Mouse (Mus musculus) kidney, postnatal 36 days (tissue): ENCODE measurements at regions not wholly inside any gene's neighbourhood (a gene's known extent, or its start where the extent isn't known, plus 50 kb on each side); places are given as distances from the start of the nearest gene placed in this dataset.

Experiments
- DNase-seq, 2 experiments: peaks; one replicate each; pipeline ENCODE4 v3.0.0; 2021 to 2022; ENCODE audit warnings: mixed read lengths in 2 of 2

DNA sequence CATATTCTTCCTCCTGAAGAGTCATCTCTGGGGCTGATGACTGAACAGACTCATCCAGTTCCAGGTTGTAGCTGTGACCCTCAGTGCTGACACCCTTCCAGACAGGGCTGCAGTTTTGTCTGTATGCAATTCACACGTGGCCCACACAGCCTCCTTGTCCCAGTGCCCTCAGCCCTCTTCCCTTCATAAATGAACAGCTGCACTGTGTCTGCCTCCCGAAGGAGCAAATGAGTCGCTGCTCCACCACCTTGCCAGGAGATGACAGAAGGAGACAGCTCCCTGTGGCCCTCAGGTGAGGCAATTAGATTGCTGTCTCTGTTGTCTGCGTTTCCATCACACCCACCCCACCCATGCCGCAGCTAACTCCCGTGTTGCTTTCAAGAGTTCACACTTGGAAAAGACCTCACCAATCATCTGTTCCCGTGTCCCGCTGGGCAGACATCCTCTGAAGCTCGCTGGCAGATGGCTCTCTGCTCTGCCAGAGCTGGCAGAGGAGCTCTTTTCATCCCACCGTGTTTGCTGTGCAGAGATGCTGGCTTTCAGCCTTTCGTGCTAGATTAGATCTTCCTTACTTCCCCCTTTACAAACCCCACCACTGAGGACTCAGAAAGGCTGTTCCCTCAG is 135.5 kb upstream of the Slc35f3 start:
- DNase-seq, result no peak

DNA sequence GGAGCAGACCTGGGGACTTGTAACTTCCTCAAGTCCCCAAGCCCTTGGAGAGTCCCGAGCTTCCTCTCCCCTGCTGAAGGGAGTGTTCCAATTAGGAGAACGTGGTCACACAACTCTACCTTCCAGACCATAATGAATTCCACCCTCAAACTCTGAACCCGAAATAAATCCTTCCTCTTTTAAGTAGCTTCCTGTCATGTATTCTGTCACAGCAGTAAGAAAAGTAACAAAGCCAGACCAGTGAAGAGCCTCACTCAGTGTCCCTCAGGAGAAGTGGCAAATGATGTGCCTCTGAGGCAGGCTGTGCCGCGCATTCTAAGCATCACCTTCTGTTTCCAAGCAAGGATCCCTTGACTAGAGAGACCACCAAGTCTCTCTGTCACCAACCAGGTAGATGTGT is 134.4 kb upstream of the Slc35f3 start:
- no peak for DNase-seq

DNA sequence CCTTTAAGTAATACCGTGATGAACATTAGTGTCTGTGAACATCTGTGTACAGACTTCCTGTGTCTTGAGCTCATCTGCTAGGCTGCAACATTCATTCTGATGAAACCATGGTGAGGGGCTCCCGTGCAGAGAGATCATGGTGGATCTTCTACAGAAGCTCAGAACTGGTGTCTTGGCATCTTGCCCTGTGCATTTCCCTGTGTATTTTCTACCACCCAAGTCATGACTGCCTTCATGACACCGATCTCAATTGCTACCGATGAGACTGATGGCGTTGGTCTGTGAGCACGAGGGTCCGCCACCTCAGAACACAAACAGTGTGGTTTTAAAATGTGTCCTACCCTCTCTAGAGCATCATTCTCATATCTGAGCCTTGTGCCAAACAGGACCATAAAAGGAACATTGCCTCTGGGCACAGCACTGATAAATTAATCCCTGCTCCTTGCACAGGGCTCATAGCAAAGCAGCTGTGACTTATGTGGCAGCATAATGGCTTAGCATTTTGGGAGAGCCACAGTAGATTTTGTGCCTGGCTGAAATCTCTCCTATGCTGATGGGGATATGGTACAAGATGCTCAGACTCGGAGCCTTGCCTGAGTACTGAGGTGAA is 132.8 kb upstream of the Slc35f3 start:
- DNase-seq, result no peak

DNA sequence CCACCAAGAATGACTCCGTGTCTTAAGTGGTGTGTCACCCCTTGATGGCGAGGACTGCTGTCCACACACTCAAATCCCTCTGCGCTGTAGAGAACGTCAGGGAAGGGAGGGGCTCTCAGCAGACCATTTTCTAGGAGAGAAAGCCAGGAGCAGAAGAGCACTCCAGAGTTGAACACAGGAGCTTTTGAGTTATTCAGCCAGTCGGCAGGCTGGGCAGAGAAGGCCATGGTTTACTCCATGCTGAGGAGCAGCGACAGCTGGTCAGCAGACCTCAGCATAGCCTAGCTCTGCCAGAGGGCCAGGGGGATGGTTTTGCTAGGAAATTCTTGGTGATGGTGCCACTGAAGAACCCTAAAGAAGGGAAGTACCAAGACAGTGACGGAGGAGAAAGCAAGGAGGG is 132.0 kb upstream of the Slc35f3 start:
- DNase-seq, result no peak

DNA sequence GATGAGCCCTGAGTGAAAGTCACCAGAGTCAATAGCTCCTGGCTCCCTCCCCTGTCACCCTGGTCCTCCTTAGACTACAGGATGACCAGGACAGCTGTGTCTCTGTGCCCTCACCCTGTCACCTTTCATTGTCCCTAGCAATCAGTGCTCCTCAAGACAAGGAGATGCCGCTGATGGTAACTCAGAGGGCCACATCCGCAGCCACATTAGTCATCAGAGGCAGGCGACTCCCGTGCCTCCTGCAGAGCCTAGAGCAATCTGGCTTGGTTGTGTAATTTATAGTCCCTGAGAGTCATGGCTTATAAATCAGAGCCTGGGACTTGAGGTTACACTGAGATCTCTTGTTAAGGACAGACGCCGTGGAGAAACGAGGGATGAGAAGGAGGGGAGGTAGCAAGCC is 123.9 kb upstream of the Slc35f3 start:
- no peak for DNase-seq

DNA sequence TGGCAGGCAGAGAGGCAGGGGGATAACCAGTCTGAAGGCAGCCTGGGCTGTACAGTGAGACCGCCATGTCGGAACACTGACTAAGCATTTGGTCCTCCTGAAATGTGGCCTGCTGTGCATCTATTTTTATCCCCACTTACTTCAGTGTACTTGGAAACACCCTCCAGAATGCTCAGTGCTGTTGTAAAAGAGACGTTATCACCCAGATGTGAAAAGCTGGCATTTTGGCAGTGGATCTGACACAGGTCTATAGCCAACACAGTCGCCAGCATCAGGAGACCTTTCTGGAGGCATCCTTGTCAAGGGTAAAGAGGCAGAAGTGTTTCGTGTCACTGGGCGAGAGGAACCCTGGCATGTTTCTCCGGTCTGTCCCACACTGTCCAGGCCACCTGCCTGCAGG is 122.1 kb upstream of the Slc35f3 start:
- DNase-seq, result no peak

DNA sequence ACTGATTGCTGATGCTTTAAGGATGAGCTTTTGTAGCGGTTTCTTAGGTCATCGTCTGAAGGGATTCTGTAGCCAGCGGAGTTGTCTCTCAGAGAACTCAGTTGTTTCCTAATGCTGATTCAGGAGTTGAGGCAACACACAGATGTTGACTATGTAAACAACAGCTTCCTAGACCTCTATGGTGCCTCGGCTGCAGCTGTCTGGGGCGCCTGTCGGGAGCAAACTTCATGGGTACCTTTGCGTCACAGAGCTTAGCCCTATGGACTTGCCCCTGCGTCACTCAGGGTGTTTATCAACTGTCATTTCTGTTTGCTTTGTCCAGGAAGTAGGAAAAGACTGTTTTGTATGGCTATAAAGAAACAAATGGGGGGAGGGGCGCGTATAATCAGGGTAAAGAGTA is 120.5 kb upstream of the Slc35f3 start:
- no peak for DNase-seq

GRCm38 (mm10) chr8:126188741-126189285 is 109.5 kb upstream of the Slc35f3 start:
- DNase-seq, result no peak

DNA sequence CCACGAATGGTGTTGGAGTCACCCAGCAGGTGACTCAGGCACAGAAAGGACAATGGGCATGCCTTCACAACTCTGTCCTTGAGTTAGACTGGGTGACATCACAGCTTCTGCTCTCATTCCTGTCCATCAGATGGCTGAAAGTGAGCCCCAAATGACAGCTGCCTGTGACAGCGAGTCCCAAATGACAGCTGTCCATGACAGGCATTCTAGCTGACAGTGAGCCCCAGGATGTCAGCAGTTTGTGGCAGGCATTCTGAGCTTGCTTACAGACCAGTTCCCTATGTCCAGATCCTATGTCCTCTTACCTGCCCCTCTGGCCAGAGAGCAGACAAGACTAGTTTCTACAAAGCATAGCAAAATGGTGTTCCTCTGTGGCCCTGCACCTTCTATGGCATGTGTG is 102.7 kb upstream of the Slc35f3 start:
- DNase-seq, result no peak

DNA sequence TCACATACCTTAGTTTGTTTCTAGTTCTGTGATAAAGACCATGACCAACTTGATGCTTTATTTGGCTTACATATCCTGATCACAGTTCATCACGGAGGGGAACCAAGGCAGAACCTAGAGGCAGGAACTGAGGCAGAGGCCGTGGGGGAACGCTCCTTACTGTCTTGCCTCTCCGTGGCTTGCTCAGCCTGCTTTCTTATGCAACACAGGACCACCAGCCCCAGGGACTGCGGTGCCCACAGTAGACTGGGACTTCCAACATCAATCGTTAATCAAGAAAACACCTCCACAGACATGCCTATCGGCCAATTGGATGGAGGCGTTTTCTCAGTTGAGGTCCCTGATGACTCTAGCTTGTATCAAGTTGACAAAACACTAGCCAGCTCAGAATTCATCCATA is 87.8 kb upstream of the Slc35f3 start:
- DNase-seq, result no peak

- DNase-seq, result no peak
Observed at GRCm38 (mm10) chr8:126212802-126213201, 85.6 kb upstream of the Slc35f3 start.

GRCm38 (mm10) chr8:126214571-126214970 is 83.8 kb upstream of the Slc35f3 start:
- DNase-seq, result no peak

DNA sequence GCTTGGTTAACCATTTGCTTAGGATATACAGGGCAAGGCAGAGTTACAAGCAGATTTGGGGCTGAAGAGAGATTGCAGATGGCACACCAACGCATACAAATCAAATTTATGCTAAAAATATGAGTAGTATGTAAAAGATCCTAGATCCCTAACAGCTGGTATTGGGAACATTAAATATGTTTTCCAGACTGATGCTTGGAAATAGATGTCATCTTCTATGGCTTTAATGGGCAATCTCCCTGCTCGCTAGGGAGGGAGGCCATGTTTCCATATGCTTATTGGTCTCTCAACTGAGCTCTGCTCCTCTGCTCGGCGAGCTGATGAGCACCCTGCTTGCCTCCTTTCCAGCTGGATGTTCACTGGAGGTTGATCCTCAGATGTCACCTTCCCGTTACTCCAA is 82.0 kb upstream of the Slc35f3 start:
- DNase-seq, result no peak

DNA sequence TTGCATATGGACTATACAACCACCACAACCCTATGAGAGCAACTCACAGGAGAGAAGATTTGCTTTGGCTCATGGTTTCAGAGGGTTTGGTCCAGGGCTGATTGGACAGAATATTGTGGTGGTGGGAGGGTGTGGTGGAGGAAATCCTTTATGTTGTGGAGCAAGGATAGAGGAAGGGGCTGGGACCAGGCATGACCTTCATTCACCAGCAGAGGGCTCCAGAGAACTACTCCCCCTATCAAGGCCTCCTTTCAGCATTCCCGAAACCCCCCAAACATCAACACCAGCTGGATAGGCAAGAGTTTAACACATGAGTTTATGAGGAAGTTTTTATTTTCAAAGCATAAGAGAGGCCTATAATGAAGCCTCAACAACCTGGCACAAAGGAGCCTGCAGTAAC is 76.7 kb upstream of the Slc35f3 start:
- DNase-seq, result peak in 1 of 2 experiments; percentile 10

DNA sequence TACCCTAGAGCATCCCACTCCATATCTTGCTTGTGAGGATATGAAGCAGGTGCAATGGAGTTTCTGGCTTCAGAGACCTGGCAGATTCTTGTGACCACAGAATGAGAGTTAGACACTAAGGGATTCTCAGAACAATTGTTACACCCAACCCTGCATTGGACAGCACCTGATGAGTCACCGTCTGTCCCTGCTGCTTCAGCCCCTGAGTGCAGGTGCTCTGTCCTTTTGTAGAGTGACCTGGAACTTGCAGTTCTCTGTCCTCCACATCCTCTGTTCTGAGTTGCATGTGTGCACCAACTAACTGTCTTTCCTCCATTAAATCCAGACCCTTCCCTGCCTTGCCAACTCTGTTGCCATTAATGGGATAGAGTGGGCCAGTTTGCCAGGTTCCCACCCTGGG is 66.6 kb upstream of the Slc35f3 start:
- no peak for DNase-seq

DNA sequence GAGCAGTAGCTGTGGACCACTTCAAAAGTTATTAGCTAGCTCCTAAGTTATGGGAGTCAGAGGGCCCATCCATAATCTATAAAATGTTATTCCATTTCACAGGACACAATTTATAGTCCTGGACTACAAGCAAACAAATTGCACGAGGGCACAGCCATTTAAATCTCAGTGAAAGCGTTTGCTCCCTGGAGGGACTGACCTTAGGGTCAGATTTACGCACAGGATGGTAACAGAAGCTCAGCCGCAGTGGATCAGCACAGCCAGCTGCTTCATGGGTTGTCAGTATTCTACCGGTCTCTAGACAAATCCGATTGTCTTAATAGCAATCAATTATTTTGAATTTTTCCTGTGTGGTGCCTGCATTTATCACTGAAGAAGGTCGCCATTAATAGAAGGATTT is 65.8 kb upstream of the Slc35f3 start:
- DNase-seq, result no peak

DNA sequence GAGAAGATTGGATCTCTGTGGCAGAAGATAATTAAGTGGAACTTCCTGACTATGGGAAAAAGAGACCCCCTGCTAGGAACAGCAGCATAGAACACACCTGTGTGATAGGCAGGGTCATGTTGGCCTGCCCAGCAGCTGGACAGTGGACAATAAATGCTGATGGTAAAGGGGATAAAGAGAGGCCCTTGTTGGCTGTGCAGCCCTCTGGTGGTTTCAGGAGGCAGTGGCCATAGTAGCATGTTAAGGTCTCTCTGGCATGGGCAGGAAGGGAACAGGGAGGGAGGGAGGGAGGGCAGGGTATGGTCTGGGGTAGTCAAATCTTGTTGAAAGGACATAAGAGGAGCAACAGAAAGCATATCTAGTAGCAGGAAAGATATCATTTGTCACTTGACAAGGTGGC is 58.7 kb upstream of the Slc35f3 start:
- DNase-seq, result peak in 1 of 2 experiments; percentile 6

- no peak for DNase-seq
Observed at GRCm38 (mm10) chr8:126244321-126244720, 54.0 kb upstream of the Slc35f3 start.
